Mouse (Mus musculus) gastrocnemius, postnatal 25 days (tissue): Measurements from ENCODE around the gene Gak. TPM values are rescaled to one million over a fixed set of nuclear protein-coding genes. Genes with fewer than 3 reads are reported as not detected.

Experiments used
- total RNA-seq, 2 experiments: library from RNA; stranded (reverse); gene quantifications; 1 replicate in 1 of 2; 2 replicates in 1 of 2; pipeline ENCODE4 v1.2.3; 2021

The Gak gene
- total RNA-seq, 2 experiments from 2014 or later, result 9.2 to 11.8 TPM

Other genes starting within 250 kb of the Gak start
- not detected for gene Pde6b, start 241.4 kb downstream of the Gak start, total RNA-seq
- 100 to 1,000 TPM; 764 to 791 TPM for gene Atp5k, start 195.3 kb downstream of the Gak start, total RNA-seq
- under 1 TPM; 0.67 to 0.95 TPM for gene Mfsd7a, start 180.9 kb downstream of the Gak start, total RNA-seq
- gene Pcgf3, start 168.5 kb downstream of the Gak start, total RNA-seq, result 10 to 100 TPM; 30.9 to 39.5 TPM
- not detected for gene Cplx1, start 79.7 kb downstream of the Gak start, total RNA-seq
- 1 to 10 TPM; 5.2 to 5.4 TPM for gene Tmem175, start within 50 bp of the Gak start, total RNA-seq
- gene Idua, start 30.6 kb upstream of the Gak start, total RNA-seq, result 1 to 10 TPM; 7.8 to 9.4 TPM
- 1 to 10 TPM; 4.7 to 5.0 TPM for gene Dgkq, start 39.9 kb upstream of the Gak start, total RNA-seq
- gene Slc26a1, start 45.8 kb upstream of the Gak start, total RNA-seq, result not detected
- 10 to 100 TPM; 35.9 to 38.6 TPM for gene Fgfrl1, start 62.6 kb upstream of the Gak start, total RNA-seq
- not detected for gene Rnf212, start 145.2 kb upstream of the Gak start, total RNA-seq
- not detected for gene Tmed11, start 165.6 kb upstream of the Gak start, total RNA-seq
- not detected for gene Vmn2r8, start 179.1 kb upstream of the Gak start, total RNA-seq
- gene Vmn2r9, start 222.8 kb upstream of the Gak start, total RNA-seq, result not detected